Mouse (Mus musculus) kidney, postnatal 0 days (tissue): ENCODE measurements around the gene Cep57l1. TPM values are rescaled to one million over a fixed set of nuclear protein-coding genes. Genes with fewer than 3 reads are reported as not detected.

Source experiments
- ATAC-seq: fragments of 200-750 bp; cut with Nextera tagmentation; replicated peaks from 2 replicates; pipeline ENCODE4 v1.8.0; 2017; ENCODE audit warnings: low read depth, moderate number of reproducible peaks, moderate TSS enrichment, moderate library complexity; ENCODE audit not compliant: low FRiP score
- DNase-seq: peaks from one replicate; pipeline ENCODE4 v3.0.0-alpha.2; 2016; ENCODE audit warnings: low spot score
- H3K27ac ChIP-seq: fragments of 300-500 bp; sonication (generic); 2 replicates; pipeline ENCODE4 v1.5.1; 2014; ENCODE audit warnings: mild to moderate bottlenecking
- H3K27me3 ChIP-seq: fragments of 300-500 bp; sonication (generic); 2 replicates; pipeline ENCODE4 v1.6.1; 2014; ENCODE audit warnings: low read length, mixed read lengths; ENCODE audit not compliant: insufficient read depth
- H3K36me3 ChIP-seq: fragments of 300-500 bp; sonication (generic); 2 replicates; pipeline ENCODE4 v1.6.1; 2014; ENCODE audit warnings: low read length, mixed read lengths; ENCODE audit not compliant: insufficient read depth
- H3K4me1 ChIP-seq: fragments of 300-500 bp; sonication (generic); replicated peaks from 2 replicates; pipeline ENCODE4 v1.6.1; 2014; ENCODE audit warnings: antibody characterized with exemption, low read length, mixed read lengths; ENCODE audit not compliant: insufficient read depth
- H3K4me2 ChIP-seq: fragments of 300-500 bp; sonication (generic); 2 replicates; pipeline ENCODE4 v1.6.1; 2014; ENCODE audit warnings: mild to moderate bottlenecking, low read length, moderate library complexity, mixed read lengths
- H3K4me3 ChIP-seq: fragments of 300-500 bp; sonication (generic); replicated peaks from 2 replicates; pipeline ENCODE4 v1.5.1; 2014; ENCODE audit warnings: low read depth, low read length
- H3K9ac ChIP-seq: fragments of 300-500 bp; sonication (generic); 2 replicates; pipeline ENCODE4 v1.6.1; 2014; ENCODE audit warnings: low read depth, low read length
- H3K9me3 ChIP-seq: fragments of 300-500 bp; sonication (generic); replicated peaks from 2 replicates; pipeline ENCODE4 v1.6.1; 2016; ENCODE audit warnings: low read length, inconsistent platforms, mixed read lengths
- CTCF ChIP-seq: IDR thresholded peaks from 2 replicates; pipeline ENCODE4 v1.5.1; 2016; ENCODE audit warnings: antibody characterized with exemption, low read depth, mild to moderate bottlenecking, moderate library complexity
- WGBS: fragments of 180-500 bp; shearing (Covaris S2); extraction: QIAGEN DNeasy Blood & Tissue Kit; methylation state at CpG from one replicate; pipeline ENCODE4 v1.1.7; 2014; 5-methylcytosine and 5-hydroxymethylcytosine counted together
- polyA plus RNA-seq: library from polyadenylated mRNA; unstranded; fragments of >200 nt; fragmentation: Nextera tagmentation; extraction: Ambion mirVana; gene quantifications from 2 replicates; pipeline ENCODE4 v1.2.1, GENCODE M21; 2015

Gene Cep57l1
- polyA plus RNA-seq, 1 experiment from 2014 or later = 10.1 TPM

GRCm38 (mm10) chr10:41715557-41715956 lies 94.1 kb downstream of the Cep57l1 start:
- 83% methylated on average over 14 of the region's 14 CpGs for WGBS
- Histone ChIP-seq H3K36me3 (no peaks in the 10 kb centered on the region), H3K4me1 (no peaks in the 10 kb centered on the region), H3K27me3 (no peaks in the 10 kb centered on the region), H3K27ac (no peak overlapping the region), H3K4me2 (no peak overlapping the region), H3K4me3 (no peak overlapping the region), H3K9ac (no peak overlapping the region), H3K9me3 (no peaks in the 10 kb centered on the region)
- no peak for DNase-seq
- ATAC-seq = no peak
- TF ChIP-seq CTCF = no peak

DNA sequence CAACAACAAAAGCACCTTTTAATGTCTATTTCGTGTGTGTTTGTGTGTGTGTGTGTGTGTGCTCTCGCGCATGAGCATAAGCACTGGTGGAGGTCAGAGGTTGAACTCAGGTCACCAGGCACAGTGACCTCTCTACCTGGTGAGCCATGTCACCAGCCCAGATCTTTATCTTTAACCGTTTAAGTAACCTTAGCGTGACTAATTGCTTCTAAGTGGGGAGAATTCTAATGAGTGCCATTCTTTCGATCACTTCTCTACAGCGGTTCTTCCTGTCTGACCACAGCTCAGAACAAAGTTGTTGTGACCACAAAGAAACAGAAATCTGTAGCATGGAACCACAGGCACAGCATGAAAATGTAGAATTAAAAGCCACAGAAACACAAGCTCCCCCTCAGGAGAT lies 98.2 kb downstream of the Cep57l1 start:
- no peak for TF ChIP-seq CTCF
- Histone ChIP-seq H3K4me1 (no peaks in the 10 kb centered on the region), H3K36me3 (no peaks in the 10 kb centered on the region), H3K9ac (no peak overlapping the region), H3K4me2 (no peak overlapping the region), H3K27me3 (no peaks in the 10 kb centered on the region), H3K9me3 (no peaks in the 10 kb centered on the region), H3K4me3 (no peak overlapping the region), H3K27ac (no peak overlapping the region)
- ATAC-seq (no peak), DNase-seq (no peak)
- WGBS = 45% methylated on average over 7 of the region's 7 CpGs

DNA sequence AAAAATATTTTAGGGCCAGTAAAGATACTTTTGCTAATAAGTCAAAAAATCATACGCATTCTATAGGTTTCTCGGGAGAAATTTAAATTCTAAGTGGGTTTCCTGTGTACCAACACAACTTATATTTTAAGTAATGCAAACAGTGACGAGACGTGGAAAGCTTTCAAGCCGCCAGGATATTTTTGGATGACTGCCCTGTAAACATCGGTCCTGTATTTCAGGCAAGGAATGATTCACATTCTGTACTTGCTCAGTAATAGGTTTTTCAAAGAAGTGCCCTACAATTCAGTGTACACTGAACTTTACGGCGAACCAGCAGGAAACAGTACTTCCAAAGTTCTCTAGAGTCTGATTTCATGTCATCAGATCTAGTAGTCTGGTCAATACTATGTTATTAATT lies 98.9 kb downstream of the Cep57l1 start:
- Histone ChIP-seq H3K9ac (no peak overlapping the region), H3K27ac (no peak overlapping the region), H3K4me1 (no peaks in the 10 kb centered on the region), H3K27me3 (no peaks in the 10 kb centered on the region), H3K9me3 (no peaks in the 10 kb centered on the region), H3K4me3 (no peak overlapping the region), H3K4me2 (no peak overlapping the region), H3K36me3 (no peaks in the 10 kb centered on the region)
- no peak for TF ChIP-seq CTCF
- WGBS = 77% methylated on average over 8 of the region's 8 CpGs
- ATAC-seq (no peak), DNase-seq (no peak)

DNA sequence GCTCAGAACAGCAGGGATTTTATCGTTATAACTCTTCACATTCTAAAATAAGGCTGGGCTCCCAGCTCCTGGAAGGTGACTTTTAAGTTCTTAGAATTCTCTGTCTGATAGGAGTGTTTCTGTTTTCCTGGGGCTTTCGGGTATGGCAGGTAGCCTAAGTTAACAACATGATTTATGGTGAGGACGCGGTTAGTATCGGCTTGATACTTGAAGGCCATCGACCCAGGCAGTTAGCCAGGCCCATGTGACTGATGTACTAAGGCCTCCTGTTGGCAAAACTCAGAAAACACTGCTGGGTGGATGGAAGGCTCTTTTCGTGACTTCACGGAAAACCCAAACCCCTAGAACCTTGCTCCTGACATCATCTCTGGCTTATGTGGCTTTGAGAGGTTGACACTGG lies 100.3 kb downstream of the Cep57l1 start:
- no peak for TF ChIP-seq CTCF
- WGBS = 49% methylated on average over 8 of the region's 8 CpGs
- Histone ChIP-seq H3K27ac (no peak overlapping the region), H3K9ac (no peak overlapping the region), H3K4me3 (no peak overlapping the region), H3K4me2 (no peak overlapping the region), H3K9me3 (no peaks in the 10 kb centered on the region), H3K36me3 (no peaks in the 10 kb centered on the region), H3K4me1 (no peaks in the 10 kb centered on the region), H3K27me3 (no peaks in the 10 kb centered on the region)
- ATAC-seq = no peak
- no peak for DNase-seq

GRCm38 (mm10) chr10:41699669-41700068 lies 110.0 kb downstream of the Cep57l1 start:
- Histone ChIP-seq H3K27me3 (no peaks in the 10 kb centered on the region), H3K36me3 (no peaks in the 10 kb centered on the region), H3K27ac (no peak overlapping the region), H3K9ac (no peak overlapping the region), H3K9me3 (no peaks in the 10 kb centered on the region), H3K4me2 (no peak overlapping the region), H3K4me3 (no peak overlapping the region), H3K4me1 (no peaks in the 10 kb centered on the region)
- DNase-seq (no peak), ATAC-seq (peak; percentile 33)
- WGBS = 78% methylated on average over 5 of the region's 5 CpGs
- no peak for TF ChIP-seq CTCF

GRCm38 (mm10) chr10:41697040-41697439 lies 112.6 kb downstream of the Cep57l1 start:
- no peak for DNase-seq
- Histone ChIP-seq H3K27me3 (no peaks in the 10 kb centered on the region), H3K36me3 (no peaks in the 10 kb centered on the region), H3K9ac (no peak overlapping the region), H3K9me3 (no peaks in the 10 kb centered on the region), H3K27ac (no peak overlapping the region), H3K4me1 (no peaks in the 10 kb centered on the region), H3K4me3 (no peak overlapping the region), H3K4me2 (no peak overlapping the region)
- TF ChIP-seq CTCF = no peak
- no peak for ATAC-seq
- 71% methylated on average over 11 of the region's 11 CpGs for WGBS

DNA sequence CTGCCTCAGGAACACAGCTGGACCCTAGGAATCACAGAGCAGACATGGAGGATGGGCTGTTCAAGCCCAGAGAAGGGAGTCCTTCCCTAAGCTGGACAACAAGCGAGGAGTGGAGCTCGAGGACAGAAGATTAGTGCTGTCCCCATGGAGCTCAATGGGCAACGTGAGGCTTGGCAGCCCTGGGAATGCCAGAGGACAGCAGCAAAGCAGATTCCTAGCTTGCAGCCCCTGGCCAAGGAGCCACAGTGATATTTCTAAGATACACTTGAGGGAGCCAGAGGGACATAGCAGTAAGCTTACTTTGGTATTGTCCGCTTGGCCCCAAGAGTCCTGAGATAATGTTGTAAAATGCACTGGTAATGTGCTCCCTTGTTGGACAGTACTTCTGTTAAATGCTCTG lies 118.7 kb downstream of the Cep57l1 start:
- Histone ChIP-seq H3K36me3 (no peaks in the 10 kb centered on the region), H3K9me3 (no peaks in the 10 kb centered on the region), H3K27me3 (no peaks in the 10 kb centered on the region), H3K4me2 (no peak overlapping the region), H3K9ac (no peak overlapping the region), H3K4me3 (no peak overlapping the region), H3K4me1 (no peaks in the 10 kb centered on the region), H3K27ac (no peak overlapping the region)
- 77% methylated on average over 4 of the region's 4 CpGs for WGBS
- ATAC-seq (no peak), DNase-seq (no peak)
- TF ChIP-seq CTCF = peak; percentile 44; the same call in 1 of the 2 replicates
